Comparison of ENCODE assay signal across 8 mouse cellular contexts in the genomic region with DNA sequence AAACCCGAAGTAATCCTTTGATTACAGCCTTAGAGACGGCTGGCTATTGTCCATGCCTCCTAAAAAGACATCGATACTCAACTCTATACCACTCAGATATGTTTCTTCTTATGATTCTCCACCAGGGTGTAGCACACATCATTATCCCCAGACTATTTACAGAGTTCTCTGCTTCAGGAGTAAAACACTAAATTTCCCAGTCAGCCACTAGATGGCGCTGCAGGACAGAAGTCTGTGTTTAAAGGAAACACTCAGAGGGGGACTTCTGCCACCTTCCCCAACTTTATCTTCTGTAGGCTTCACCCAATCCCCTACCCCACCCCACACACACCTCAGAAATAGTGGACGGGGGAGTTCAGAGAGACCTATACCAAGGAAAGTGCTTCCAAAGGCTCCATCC. TPM values are rescaled to one million over a fixed set of nuclear protein-coding genes. Genes with fewer than 3 reads are reported as not detected.
DNase-seq lines count a peak whose midpoint lies in the region; ATAC-seq lines count a peak whose summit lies in the region.

No protein-coding gene starts in this region.

- peak; percentile 81 for DNase-seq in midbrain, embryonic 10.5 days (ENCODE audit: low spot score)
- DNase-seq in cerebellum, postnatal 10 days: peak; percentile 92 to 94
- peak; percentile 83 to 90 for DNase-seq in frontal cortex, postnatal 36 days (ENCODE audit: low spot score in 2 of 2)
- DNase-seq in induced T-regulatory cell, adult 2 months (ENCODE audit: low read depth): peak; percentile 94
- peak; percentile 91 to 94 for DNase-seq in left cerebral cortex, postnatal 14 days (ENCODE audit: low spot score in 2 of 2)
- DNase-seq in naive thymus-derived CD4-positive, alpha-beta T cell, adult 2 months (ENCODE audit: low read depth): peak; percentile 90
- DNase-seq in spleen, postnatal 4 days (ENCODE audit: low spot score in 2 of 2): peak; percentile 76 to 94

- no peaks in the 10 kb centered on the region for H3K9me3 ChIP-seq in midbrain, embryonic 10.5 days (replicated peaks)
- H3K9me3 ChIP-seq in midbrain, embryonic 16.5 days (replicated peaks; ENCODE audit: control insufficient read depth, low read length, poor library complexity, severe bottlenecking): no peaks in the 10 kb centered on the region

- H3K27ac ChIP-seq in midbrain, embryonic 10.5 days (replicated peaks): no peak overlapping the region
- H3K27ac ChIP-seq in midbrain, embryonic 16.5 days (ENCODE audit: low read length): no peak overlapping the region

- intact Hi-C loops in left cerebral cortex, postnatal 14 days (cut with DNase I): loop anchor here (1.0 to 2.0 kb wide), 2 partner anchors 201 to 251 kb away; no protein-coding TSS in a partner anchor

- H3K4me1 ChIP-seq in midbrain, embryonic 10.5 days: peaks cover 32% of the 10 kb centered on the region
- H3K4me1 ChIP-seq in midbrain, embryonic 16.5 days (ENCODE audit: control insufficient read depth, insufficient read depth, low read length): peaks cover 20% of the 10 kb centered on the region

- no peaks in the 10 kb centered on the region for H3K36me3 ChIP-seq in midbrain, embryonic 10.5 days
- H3K36me3 ChIP-seq in midbrain, embryonic 16.5 days (ENCODE audit: control insufficient read depth, insufficient read depth, low read length): no peaks in the 10 kb centered on the region

- 28% methylated on average over 5 of the region's 5 CpGs for WGBS in midbrain, embryonic 10.5 days
- 13% methylated on average over 5 of the region's 5 CpGs for WGBS in midbrain, embryonic 16.5 days

- ATAC-seq in midbrain, embryonic 16.5 days: no peak

- no peak overlapping the region for H3K4me3 ChIP-seq in midbrain, embryonic 10.5 days
- H3K4me3 ChIP-seq in midbrain, embryonic 16.5 days (ENCODE audit: low read depth, low read length): no peak overlapping the region

- no peak overlapping the region for H3K4me2 ChIP-seq in midbrain, embryonic 16.5 days (ENCODE audit: low read length)

- H3K9ac ChIP-seq in midbrain, embryonic 16.5 days (ENCODE audit: low read depth, low read length): no peak overlapping the region

- H3K27me3 ChIP-seq in midbrain, embryonic 10.5 days (ENCODE audit: low read depth, poor library complexity, severe bottlenecking): peaks cover 55% of the 10 kb centered on the region
- no peaks in the 10 kb centered on the region for H3K27me3 ChIP-seq in midbrain, embryonic 16.5 days (ENCODE audit: control insufficient read depth, insufficient read depth, low read depth, low read length)

RNA-seq across cellular contexts. Expression of gene Nbl1, which starts 6.8 kb away (rescaled TPM):
- polyA plus RNA-seq in midbrain, embryonic 10.5 days (2016; fragmentation: Nextera tagmentation; extraction: Ambion mirVana): 8.7 and 14.8 TPM in 2 replicates
- polyA plus RNA-seq in midbrain, embryonic 16.5 days (2015; fragmentation: Nextera tagmentation; extraction: Ambion mirVana): 28.7 and 30.6 TPM in 2 replicates
- 10 to 100 TPM; 43.8 to 50.2 TPM for total RNA-seq in left cerebral cortex, postnatal 14 days (2021)

RNA-seq across cellular contexts. Expression of gene Htr6, which starts 10.7 kb away (rescaled TPM):
- not detected in 2 replicates for polyA plus RNA-seq in midbrain, embryonic 10.5 days (2016; fragmentation: Nextera tagmentation; extraction: Ambion mirVana)
- 0.30 and 0.51 TPM in 2 replicates for polyA plus RNA-seq in midbrain, embryonic 16.5 days (2015; fragmentation: Nextera tagmentation; extraction: Ambion mirVana)
- 1 to 10 TPM; 5.4 to 6.2 TPM for total RNA-seq in left cerebral cortex, postnatal 14 days (2021)

RNA-seq across cellular contexts. Expression of gene Minos1, which starts 44.9 kb away (rescaled TPM):
- 359 and 362 TPM in 2 replicates for polyA plus RNA-seq in midbrain, embryonic 10.5 days (2016; fragmentation: Nextera tagmentation; extraction: Ambion mirVana)
- 337 and 343 TPM in 2 replicates for polyA plus RNA-seq in midbrain, embryonic 16.5 days (2015; fragmentation: Nextera tagmentation; extraction: Ambion mirVana)
- 100 to 1,000 TPM; 208 to 210 TPM for total RNA-seq in left cerebral cortex, postnatal 14 days (2021)
